Mouse (Mus musculus) T-cell, adult 2 months (primary cell): ENCODE data around the gene Vash1.
A peak's percentile ranks its signal among the peaks of the same experiment; 100 is the strongest.

ENCODE experiments used
- DNase-seq: peaks from one replicate; pipeline ENCODE4 v3.0.0; 2022; ENCODE audit warnings: low spot score

The Vash1 gene

DNA sequence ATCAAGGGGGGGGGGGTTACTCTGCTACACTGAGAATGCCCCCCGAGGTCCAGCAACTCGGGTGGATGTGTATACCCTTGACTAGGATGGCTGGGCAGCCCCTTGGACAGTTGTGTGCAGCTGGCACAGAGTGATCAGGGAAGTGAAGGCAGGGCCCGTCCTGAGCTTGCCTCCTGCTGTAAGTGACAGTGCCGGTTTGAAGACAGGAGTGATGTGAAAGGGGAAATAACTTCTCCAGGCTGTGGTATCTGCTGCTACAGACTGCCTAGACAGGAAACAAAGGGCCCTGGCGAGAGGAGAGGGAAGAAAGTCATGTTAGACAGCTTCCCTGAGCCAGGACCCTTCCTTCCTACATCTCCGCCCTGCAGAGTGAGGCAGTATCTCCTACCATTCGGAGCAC, 5.2 kb downstream of the Vash1 start:
- no peak for DNase-seq

DNA sequence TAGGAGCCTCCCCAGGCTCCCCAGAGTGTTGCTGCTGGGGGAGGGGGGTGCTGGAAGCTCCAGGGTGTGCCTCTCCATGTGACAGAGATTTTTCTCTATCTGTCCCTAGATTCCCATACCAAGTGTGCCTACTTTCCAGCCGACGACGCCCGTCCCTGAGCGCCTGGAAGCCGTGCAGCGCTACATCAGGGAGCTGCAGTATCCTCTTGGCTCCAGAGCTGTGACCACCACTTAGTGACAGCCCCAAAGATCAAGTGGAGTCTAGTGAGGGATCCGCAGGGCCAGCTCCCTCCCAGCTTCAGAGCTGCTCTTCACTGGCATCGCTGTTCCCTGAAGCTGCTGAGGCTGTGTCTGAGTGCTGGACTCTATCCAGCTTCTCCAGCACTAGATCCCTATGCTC, 6.8 kb downstream of the Vash1 start:
- DNase-seq: no peak

DNA sequence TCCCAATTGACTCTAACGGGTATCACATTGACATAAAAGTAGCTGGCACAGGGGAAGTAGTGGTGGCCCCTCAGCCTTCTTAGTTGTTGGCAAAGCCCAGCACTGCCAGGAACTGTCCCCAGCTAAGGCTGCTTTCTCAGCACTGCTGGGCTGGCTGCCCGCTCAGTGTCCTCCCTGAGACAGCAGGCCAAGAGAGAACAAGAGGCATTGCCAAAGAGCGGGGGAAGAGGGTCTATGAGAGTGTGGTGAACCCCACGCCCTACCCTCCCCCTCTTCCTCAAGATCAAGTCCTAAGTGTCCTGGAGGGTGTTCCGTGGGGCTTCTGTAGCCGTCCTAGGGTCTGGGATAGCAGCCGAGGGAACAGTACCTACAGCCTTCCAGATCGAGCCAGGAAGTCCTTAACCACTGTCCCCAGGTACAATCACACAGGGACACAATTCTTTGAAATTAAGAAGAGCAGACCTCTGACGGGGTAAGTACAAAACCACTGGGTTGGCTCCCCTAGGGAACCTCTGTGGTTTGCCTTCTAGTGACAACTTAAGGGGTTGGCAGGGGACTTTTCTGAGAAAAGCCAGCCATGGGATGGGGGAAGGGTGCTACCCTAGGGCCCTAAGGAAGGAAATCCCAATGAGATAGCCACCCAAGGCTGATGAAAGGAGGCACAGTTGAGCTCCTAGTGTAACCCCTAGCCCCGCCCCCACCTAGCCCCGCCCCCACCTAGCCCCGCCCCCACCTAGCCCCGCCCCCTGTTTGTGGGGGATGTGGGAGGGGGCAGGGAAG, 8.2 kb downstream of the Vash1 start:
- peak; percentile 36 for DNase-seq

DNA sequence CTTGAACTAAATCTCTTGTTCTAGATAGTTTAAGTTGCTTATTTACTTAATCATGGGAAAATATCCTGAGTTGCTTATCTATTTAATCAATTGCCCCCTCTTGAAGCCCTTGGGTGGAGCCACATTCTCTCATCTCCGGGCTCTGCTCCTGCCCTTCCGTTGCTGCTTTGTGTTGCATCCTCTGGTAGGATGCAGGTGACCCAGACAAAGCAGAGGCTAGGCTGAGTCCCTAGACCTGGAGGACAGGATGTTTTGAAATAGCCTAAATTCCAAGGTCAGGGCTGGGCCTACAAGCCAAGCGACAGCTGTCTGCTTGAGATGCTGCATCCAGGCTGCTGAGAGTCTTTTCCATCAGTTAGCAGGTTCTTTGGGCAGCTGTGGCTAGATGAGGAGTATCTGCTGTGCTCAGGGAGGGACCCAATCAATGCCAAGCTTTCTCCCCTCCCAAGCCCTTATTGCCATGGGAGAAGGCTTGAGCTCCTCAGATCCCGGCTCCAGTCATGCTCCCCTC, 9.0 kb downstream of the Vash1 start:
- DNase-seq: no peak

DNA sequence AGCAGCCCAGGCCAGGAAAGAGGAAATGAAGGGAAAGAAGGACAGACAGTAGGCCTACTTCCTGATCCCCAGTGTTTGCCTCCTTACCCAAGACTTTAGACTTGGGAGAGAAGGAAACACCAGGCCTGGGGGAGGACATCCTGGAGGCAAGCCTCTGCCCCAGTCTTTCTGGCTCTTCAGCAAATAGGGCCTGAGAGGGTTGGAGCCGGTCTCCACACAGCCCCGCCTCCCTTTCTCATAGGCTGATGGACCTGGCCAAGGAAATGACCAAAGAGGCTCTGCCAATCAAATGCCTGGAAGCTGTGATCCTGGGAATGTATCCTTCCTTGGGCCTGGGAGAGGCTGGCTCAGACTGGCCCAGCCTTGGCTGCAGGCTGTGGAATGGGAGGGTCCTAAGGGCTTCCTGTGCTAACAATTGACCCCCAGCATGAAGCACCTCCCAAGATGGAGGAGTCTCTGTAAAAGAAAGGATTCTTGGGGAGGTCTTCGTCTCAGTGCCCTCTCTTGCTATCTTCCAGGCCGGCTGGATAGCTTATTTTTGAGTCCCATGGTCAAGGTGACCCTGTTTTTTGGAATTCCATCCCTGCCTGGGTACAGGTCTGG, 9.6 kb downstream of the Vash1 start:
- no peak for DNase-seq

DNA sequence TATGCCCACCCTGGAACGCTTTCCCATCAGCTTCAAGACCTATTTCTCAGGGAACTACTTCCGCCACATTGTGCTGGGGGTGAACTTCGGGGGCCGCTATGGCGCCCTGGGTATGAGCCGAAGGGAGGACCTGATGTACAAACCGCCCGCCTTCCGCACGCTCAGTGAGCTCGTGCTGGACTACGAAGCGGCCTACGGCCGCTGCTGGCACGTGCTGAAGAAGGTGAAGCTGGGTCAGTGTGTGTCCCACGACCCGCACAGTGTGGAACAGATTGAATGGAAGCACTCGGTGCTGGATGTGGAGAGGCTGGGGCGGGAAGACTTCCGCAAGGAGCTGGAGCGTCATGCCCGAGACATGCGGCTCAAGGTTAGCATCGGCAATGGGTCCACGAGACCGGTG, 10.4 kb downstream of the Vash1 start:
- no peak for DNase-seq

DNA sequence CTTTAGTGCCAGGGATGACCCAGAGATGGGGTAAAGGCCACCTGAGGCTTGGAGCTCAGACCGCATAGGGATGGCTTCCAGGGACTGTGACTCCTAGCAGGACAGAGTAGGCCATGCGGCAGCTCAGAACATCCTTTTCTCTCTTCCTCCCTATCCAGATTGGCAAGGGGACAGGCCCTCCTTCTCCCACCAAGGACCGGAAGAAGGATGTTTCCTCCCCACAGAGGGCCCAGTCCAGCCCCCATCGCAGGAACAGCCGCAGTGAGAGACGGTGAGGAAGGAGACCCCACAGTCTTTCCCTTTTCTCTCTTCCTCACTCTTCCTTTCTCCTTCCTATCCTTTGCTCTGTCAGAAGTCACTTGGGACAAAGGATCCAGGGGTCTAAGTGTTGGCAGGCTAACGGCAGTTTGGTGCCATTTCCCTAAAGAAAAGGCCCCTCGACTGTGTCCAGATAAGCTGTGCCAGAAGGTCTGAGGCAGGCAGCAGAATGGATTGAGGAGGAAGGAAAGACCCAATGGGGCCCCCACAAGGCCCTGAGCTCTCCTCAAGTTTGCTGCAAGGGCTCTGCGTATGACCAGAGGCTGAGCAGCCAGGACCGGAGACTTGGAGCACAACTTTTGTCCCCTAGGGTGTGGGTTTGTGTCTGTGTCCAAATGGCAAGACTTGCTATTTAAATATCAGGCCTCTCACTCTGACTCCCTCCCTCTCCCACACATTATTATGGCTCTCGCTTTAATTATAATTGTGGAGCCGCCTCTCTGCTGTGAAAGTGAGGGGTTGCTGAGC, 12.4 kb downstream of the Vash1 start:
- DNase-seq: no peak

DNA sequence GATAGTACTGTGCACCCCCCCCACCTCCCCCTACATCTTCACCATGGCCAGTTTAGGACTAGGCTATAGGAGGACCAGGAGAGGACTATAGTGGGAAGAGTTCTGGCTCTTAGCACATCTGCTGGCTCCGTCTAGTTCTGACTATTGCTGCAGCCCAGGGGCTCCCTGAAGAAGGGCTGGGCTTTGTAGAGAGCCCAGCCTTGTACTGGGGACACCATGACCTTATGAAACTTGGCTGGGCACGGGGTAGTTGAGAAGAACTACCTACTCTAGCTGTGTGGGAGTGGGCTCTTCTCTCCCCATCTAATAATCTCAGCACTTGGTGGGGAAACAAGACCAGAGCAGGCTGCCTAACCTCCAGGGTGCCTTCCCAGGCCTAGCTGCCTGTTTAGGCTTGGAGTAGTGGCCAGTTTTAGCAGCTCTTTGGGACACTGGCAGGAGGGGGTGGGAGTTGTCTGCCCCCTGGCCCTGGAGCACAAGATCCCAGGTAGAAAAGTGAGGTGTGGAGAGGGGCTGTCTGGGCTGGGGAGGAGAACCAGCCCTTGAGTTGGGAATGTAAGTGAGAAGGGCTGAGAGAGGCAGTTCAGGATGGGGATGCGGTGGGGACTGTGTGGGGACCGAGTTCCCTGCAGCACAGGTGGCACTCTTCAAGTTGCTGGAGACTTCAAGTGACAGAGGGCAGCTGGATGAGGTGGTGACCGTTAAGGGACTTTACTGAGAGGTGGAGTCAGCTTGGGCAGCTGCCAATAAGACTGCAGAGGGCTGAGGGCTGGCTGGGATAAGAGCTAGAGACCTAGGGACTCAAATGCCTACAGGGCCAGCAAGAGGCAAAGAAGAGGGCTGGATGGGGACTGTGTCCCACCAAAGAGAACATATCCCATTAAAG, 14.2 kb downstream of the Vash1 start:
- DNase-seq: no peak

DNA sequence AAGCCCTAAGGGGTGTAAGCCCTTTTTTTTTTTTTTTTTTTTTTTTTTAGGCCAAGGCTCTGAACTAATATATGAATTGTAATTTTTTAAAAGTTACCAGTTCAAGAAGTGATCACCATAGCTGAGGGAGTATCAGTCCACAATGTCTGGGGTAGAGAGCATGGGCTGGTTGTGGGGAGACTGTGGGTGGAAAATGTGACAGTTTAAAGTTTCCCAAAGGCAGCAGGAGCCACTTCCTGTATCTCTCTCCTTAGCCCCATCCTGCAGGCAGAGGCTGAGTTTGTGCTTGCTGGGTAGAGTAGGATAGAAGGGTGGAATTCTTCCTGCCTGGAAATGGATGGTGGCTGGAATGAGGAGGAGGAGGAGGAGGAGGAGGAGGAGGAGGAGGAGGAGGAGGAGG, 14.9 kb downstream of the Vash1 start:
- no peak for DNase-seq

DNA sequence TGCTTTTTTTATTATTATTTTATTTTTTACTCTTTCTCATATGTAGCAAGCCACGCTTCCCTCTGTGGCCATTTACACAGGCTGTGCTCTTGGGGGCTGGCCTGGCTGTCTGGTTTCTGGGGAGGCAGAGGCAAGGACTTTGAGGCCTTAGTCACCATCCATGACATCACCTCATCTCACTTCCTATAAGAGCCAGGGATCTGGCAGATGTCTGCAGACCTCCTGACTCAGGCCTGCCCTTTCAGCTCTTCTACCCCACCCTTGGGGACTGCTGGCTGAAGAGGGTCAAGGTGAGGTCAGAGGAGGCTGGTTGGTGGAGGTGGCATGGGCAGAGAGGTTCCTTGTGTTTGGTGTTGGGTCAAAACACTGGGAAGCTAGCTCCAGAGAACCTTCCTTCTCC, 15.9 kb downstream of the Vash1 start:
- no peak for DNase-seq

DNA sequence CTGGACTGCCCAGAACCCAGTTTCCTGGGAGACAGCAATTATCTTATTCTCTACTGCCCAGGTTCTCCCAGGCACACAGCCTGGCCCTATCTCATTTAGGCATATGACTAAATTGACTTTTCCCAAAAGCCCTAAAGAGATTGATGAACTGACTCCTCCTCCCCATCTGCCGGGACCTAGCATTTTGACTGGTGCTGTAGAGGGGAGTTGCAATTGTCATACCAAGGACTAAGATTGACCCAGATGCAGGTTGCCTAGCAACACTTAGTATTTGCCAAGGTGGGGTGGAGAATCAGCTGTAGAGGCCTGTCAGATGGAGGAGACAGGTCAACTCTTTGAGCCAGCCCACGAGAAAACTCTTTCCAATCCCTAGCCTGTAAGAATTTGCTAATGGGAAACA, 19.5 kb downstream of the Vash1 start:
- no peak for DNase-seq

DNA sequence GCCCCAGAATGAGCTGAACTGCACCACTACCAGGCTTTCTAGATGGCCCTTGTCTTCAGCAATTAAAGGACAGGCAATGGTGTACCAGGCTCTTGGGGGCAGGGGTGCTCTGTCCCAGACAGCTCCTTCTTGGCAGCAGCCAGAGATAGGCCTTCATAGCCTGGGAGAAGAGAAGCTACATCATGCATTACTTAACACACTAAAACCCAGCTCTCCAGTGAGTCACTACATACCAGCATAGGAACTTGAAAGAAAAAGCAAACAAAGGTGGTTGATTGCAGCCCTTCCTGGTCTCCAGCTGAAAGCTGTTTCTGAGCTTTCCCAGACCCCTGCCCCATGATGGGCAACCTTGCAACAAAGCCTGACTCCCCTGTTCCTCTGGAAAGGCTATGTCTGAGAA, 20.0 kb downstream of the Vash1 start:
- no peak for DNase-seq

DNA sequence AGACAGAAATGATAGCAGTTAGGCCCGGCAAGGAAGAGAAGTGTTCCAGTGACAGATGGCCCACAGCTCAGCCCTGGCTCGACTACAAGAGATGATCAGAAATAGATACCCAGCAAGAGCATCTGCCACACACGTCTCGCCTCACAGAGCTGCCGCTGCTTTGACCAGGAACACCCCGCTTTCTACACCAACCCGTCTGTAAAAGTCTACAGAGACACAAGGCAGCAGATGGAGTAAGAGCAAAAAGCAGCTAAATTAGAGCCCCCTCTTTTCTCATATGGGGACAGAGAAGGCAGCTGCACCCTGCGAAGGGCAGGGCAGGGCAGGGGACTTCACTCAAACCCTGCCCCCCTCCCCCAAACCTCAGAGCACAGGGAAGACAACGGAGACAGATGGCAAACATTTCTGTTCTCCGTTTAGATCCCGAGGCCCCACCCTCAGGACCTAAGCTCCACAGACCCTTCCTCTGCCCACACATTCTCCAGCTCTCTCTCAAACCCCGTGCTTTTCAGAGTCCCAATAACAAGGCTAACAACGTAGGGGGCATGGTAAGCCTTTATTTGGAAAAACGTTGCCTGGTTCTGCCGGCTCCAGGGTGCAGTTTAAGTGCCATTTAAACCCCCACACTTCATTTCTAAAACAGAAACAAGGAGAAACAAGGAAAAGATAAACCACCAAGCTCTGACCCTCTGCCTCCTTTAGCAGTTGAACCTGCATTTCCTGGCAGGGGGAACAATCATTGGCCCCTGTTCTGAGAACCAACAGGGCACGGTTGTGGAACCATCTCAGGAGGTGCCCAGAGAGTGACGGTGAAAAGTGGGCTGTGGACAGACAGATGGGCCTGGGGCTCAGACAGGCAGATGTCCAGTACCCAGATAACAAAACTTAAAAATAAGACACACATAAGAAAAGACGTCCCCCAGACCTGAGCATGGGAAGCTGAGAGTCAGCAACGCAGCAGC, 21.7 kb downstream of the Vash1 start:
- no peak for DNase-seq

DNA sequence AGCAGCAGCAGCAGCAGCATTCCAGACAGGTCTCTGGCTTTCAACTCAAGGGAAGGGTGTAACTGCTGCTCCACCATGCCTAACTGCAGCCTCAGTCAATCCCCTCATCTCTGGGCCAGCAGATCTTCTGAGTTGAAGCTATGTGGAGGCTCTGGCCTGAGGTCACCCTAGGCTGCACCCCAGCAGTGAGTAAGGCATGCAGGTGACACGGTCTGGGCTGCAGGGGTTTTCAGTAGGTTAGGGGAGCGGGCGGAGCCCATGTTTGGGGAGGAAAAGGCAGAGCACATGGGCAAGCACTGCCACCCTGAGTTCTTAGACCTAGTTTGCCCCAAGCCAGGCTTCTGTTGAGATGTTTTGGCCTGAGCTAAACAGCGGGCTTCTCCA, 22.4 kb downstream of the Vash1 start:
- DNase-seq: no peak

DNA sequence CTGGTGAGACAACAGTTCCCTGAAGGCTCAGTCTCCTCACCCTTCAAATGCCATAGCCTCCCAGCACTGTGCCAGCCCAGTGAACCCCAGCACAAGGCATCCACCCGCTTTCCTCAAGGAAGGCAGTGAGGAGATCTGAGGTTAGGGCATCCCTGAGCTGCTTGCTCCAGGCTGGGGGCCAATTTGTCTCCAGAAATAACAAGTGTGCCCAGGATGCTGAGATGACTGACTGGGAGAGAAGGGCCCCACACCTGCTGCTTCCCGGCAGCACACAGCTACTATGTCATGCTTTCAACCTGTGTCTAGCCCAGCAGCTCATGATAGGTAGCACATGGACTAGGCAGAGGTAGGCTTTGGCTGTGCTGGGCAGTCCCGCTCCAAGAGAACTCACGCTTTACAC, 23.0 kb downstream of the Vash1 start:
- no peak for DNase-seq

DNA sequence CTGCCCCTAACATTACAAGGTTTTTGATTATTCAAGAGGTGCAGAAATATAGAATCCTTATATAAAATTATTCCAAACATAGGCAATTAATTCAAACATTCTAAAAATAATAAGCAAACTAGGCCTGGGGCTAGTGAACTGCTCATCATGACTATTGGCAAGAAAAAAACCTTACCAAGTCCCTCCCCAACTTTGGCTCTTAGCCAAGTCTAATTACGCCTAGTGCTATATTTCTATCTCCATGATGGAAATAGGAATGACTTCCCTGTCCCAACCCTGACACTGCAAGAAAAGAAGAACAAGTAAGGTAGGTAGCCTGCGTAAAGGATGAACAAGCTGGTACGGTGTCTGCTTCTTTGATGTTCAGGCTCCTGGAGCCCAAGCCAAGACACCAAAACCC, 24.2 kb downstream of the Vash1 start:
- no peak for DNase-seq

DNA sequence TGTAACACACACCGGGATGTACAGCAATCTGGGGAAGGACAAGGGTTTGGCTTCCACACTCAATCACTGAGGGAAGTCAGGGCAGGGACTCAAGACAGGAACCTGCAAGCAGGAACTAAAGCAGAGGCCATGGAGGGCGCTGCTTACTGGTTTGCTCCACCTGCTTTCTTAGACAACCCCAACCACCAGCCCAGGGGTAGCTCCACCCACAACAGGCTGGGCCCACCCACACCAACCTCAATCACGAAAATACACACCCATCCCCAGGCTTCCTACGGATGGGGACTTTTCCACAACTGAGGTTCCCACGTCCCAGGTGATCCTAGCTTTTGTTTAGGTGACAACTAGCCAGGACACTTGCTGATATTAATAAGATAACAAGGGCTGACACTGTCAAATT, 27.3 kb downstream of the Vash1 start:
- no peak for DNase-seq

DNA sequence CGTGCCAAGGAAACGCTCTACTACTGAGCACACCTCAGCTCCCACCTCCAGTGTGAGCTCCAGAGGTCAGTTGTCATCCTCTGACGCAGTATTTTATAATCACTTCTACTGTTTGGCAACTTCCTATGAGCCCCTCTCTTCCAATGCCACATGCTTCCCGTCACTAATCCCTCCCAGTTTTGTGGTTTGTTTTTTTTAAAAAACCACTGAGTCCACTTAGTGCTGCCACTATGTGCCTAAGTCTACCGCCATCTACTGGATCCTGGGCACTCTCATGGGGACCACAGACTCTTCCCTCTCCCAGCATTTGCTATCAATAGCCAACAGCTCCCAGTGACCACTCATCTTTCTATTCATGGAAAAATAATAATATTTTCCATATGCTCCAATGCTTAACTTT, 35.5 kb downstream of the Vash1 start:
- no peak for DNase-seq

DNA sequence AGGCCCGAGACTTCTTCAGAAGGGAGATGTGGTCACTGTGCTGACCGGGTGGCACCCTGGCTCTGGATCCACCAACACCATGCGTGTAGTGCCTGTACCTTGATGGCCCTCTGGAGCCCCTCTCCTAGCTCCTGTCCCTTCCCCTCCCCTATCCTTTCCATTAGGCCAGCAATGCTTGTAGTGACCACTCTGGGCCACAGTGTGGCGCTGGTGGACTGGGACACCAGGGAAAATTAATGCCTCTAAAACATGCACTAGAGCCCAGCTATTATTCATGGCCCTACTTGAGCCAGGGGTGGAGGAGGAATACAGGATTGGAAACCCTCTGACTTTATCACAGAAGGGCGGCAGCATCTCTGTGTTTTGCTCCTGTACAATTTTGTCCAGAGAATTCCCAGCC, 36.9 kb downstream of the Vash1 start:
- peak; percentile 48 for DNase-seq

DNA sequence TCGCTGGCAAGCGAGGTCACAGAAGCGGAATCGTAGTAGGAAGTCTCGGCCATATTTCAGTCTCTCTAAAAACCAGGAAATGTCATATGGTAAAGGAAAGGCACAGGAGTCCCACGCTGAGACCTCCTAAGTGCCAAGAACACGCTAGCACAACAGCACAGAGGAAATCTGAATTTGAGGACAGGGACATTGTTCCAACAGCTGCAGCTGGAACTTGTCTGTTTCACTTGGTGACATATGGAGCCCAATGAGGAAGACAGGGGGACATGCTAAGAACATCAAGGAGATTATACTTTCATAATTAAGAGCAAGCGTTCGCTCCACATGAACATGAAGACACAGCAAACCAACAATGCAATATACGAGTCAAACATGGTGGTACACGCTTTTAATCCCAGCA, 38.5 kb downstream of the Vash1 start:
- DNase-seq: no peak
